Mouse (Mus musculus) liver, adult 2 months (tissue): ENCODE measurements around the gene Ddx5.

Source experiments
- CTCF ChIP-seq: fragments of 200-500 bp; IDR thresholded peaks from 2 replicates; pipeline ENCODE4 v1.5.1; 2011; ENCODE audit warnings: low read depth, low read length, control low read depth
- POLR2A ChIP-seq: fragments of 200-500 bp; IDR thresholded peaks from 2 replicates; pipeline ENCODE4 v1.6.1; 2011; ENCODE audit warnings: low read length, control low read depth; ENCODE audit not compliant: insufficient read depth; ENCODE audit errors: extremely low read depth

- TF ChIP-seq CTCF (no peak), POLR2A (no peak)
Measured at GRCm38 (mm10) chr11:106817808-106818207, 28.8 kb upstream of the Ddx5 start.
